Comparison of ENCODE assay signal across 10 mouse cellular contexts in genomic region chr13:58475495-58475894, GRCm38 (mm10).
DNase-seq lines count a peak whose midpoint lies in the region; ATAC-seq lines count a peak whose summit lies in the region.
"Had no signal": no experiment of that assay in that cellular context is flagged by ENCODE, and none has a peak within 500 bp of the region (broad histone marks: within the 10 kb centered on the region; RNA-seq: fewer than 3 reads in every experiment).

No protein-coding gene starts in this region.

- no peaks in the 10 kb centered on the region for H3K9me3 ChIP-seq in liver, embryonic 11.5 days (ENCODE audit: control insufficient read depth, low read length)
- H3K9me3 ChIP-seq in hindbrain, embryonic 12.5 days (replicated peaks), result no peaks in the 10 kb centered on the region
- H3K9me3 ChIP-seq: hindbrain, embryonic 15.5 days had no signal

- peak; percentile 4 for DNase-seq in thymus, postnatal 0 days (ENCODE audit: low spot score)
- no peak for DNase-seq in thymus, postnatal 36 days
- DNase-seq in R1 (ENCODE audit: low read depth, low spot score), result peak; percentile 96
- no peak for DNase-seq in liver, embryonic 11.5 days (ENCODE audit: low spot score)
- no peak for DNase-seq in layer of hippocampus, postnatal 25 days (ENCODE audit: extremely low spot score in 1 of 2, low spot score in 1 of 2)
- DNase-seq in spleen, postnatal 4 days (ENCODE audit: low spot score in 2 of 2), result no peak
- DNase-seq: forebrain, postnatal 0 days; right cerebral cortex, postnatal 4 days had no signal

- no peaks in the 10 kb centered on the region for H3K36me3 ChIP-seq in liver, embryonic 11.5 days (ENCODE audit: control insufficient read depth, insufficient read depth, low read length)
- no peaks in the 10 kb centered on the region for H3K36me3 ChIP-seq in hindbrain, embryonic 12.5 days
- H3K36me3 ChIP-seq: hindbrain, embryonic 15.5 days had no signal

- peaks cover 33% of the 10 kb centered on the region for H3K27me3 ChIP-seq in liver, embryonic 11.5 days (replicated peaks; ENCODE audit: control insufficient read depth, insufficient read depth, low read length)
- peaks cover 12% of the 10 kb centered on the region; the same call in 1 of the 2 replicates for H3K27me3 ChIP-seq in hindbrain, embryonic 12.5 days

- H3K4me2 ChIP-seq in liver, embryonic 11.5 days, result no peak overlapping the region
- H3K4me2 ChIP-seq in hindbrain, embryonic 12.5 days (replicated peaks), result no peak overlapping the region
- H3K4me2 ChIP-seq: hindbrain, embryonic 15.5 days had no signal

- H3K27ac ChIP-seq in liver, embryonic 11.5 days (ENCODE audit: low read depth, low read length), result peak overlapping the region; percentile 65
- no peak overlapping the region for H3K27ac ChIP-seq in hindbrain, embryonic 12.5 days
- H3K27ac ChIP-seq: hindbrain, embryonic 15.5 days had no signal

- no peak overlapping the region for H3K9ac ChIP-seq in liver, embryonic 11.5 days (ENCODE audit: low read depth, low read length)
- H3K9ac ChIP-seq in hindbrain, embryonic 12.5 days, result no peak overlapping the region
- H3K9ac ChIP-seq: forebrain, postnatal 0 days; hindbrain, embryonic 15.5 days had no signal

- WGBS in liver, embryonic 11.5 days, result 37% methylated on average over 6 of the region's 6 CpGs
- WGBS in hindbrain, embryonic 12.5 days, result 41% methylated on average over 6 of the region's 6 CpGs

- ATAC-seq in liver, embryonic 11.5 days (replicated peaks; ENCODE audit: low FRiP score), result peak; percentile 88
- no peak for ATAC-seq in hindbrain, embryonic 12.5 days (ENCODE audit: low FRiP score)
- ATAC-seq: forebrain, postnatal 0 days had no signal

- peaks cover 17% of the 10 kb centered on the region for H3K4me1 ChIP-seq in liver, embryonic 11.5 days (replicated peaks; ENCODE audit: control insufficient read depth, insufficient read depth, low read length)
- H3K4me1 ChIP-seq in hindbrain, embryonic 12.5 days, result peaks cover 8% of the 10 kb centered on the region; the same call in 1 of the 2 replicates

- H3K4me3 ChIP-seq in liver, embryonic 11.5 days (ENCODE audit: low read depth, low read length), result no peak overlapping the region
- H3K4me3 ChIP-seq in hindbrain, embryonic 12.5 days, result no peak overlapping the region
- H3K4me3 ChIP-seq: hindbrain, embryonic 15.5 days had no signal

Comparison
In these comparisons a context has a peak if more than half of its experiments do, and no peak if none do; other contexts are left out.
1. DNase-seq: peak in thymus, postnatal 0 days (single experiment) and R1 (single experiment); none in thymus, postnatal 36 days (0 of 2), liver, embryonic 11.5 days (single experiment), layer of hippocampus, postnatal 25 days (0 of 2) and spleen, postnatal 4 days (0 of 2).